Mouse (Mus musculus) inflammation-experienced regulatory T-cells, adult 6 months (primary cell): ENCODE measurements around the gene Frat2. TPM values are rescaled to one million over a fixed set of nuclear protein-coding genes. Genes with fewer than 3 reads are reported as not detected.

Experiments used
- ATAC-seq: one replicate; pipeline ENCODE4 v1.8.0; 2017
- polyA plus RNA-seq, 3 experiments: library from polyadenylated mRNA; unstranded; fragments of 100-300 nt; shearing (Covaris generic); gene quantifications; one replicate each; pipeline ENCODE4 v1.2.1; 2017

The Frat2 gene
- 1 to 10 TPM in 2 of 3 experiments, under 1 TPM in 1; 0.33 to 1.5 (median 1.3) TPM for polyA plus RNA-seq

DNA sequence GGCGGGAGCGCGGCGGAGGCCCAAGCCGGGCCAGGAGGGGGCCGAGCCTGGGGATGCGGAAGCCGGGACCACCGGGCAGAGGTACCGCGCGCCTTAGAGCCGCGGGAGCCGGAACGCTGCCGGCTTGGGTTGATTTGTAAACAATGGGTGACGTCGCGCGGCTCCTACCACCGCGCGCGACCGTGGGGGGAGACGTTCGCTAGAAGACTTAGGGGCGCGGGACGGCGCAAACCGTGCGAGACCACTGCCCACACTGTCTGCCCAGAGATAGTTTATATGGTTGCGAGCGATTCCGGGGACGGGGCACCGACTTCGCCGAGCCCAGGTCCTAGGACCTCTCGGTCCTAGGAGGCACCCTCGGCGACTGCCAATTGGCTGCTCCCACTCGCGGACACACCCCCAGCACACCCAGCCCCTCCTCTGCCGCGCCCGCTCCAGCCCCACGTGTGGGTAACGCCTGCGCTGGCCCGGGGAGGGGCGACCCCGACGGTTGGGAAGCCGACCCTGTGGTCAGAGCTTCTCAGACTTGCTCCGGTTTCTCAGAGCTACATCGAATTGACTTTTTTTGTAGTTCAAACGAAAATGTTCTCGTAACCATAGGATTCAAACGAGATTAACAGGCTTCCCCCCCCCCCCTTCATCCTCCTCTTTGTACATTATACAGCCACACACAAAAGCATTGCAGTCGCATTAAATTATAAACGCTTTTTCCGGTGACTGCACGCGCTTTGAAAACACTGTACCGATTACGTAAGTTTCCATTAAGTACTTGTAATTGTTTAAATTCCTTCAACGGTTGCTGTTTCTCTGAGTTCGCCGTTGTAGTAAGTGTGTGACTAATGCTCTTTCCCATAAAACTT, at the start of gene Frat2:
Frat2 (minus strand) TSS at position 141 of the 860 bp plus-strand sequence.
- peak; percentile 90 for ATAC-seq

DNA sequence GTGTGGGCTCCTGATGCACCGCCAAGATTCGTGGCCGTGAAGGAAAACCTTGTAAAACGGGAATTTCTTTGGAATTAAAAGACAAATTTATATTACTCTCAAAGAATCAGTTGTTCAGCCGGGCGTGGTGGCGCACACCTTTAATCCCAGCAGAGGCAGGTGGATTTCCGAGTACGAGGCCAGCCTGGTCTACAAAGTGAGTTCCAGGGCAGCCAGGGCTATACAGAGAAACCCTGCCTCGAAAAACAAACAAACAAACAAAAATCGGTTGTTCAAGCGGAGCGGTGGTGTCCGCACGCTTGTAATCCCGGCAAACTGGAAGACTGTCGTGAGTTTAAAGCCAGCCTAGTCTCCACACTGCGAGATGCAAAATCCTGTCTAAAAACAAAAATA, 48.4 kb upstream of the Frat2 start:
- peak; percentile 3 for ATAC-seq

DNA sequence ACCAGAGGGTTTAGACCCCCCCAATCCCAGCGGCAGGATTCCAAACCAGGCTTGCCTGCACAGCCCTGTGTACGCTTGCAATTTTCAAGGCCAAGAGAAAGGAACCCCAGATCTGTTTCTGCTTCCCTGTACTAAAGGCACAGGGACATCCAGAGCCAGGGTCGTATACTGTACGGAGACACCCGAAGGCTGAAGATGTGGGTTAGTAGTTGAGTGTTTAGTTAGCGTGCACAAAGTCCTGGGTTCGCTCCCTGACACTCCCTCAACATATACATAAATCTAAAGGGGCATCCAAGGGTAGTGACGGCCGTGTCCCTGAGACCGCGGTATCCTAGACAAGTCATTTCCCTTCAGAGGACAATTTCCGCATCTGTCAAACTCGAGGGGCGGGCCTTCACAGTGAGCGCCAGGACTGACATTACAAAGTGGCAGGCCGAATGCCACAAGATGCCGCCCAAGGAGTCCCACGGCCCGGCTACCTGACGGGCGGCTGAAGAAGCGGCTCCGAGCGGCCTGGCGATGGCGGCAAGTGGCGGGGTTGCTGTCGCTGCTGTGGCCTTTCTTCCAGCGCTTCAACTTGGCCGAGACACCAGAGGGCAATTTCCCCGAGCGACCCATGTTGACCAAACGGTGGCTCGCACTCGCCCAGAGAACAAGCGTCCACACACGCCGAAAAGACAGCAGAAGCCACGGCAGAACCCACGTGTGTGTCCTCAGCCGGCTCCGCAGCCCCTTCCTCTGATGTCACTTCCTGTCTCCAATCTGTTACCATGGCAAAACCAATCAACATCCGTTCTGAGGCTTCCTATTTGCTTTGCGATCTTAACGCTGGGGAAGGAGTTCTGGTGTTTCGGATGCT, 47.8 kb upstream of the Frat2 start, which contains the start of gene Rrp12:
Rrp12 (minus strand) TSS at position 714 of the 859 bp plus-strand sequence.
- ATAC-seq: peak; percentile 98

GRCm38 (mm10) chr19:41894959-41895358, 47.0 kb upstream of the Frat2 start:
- no peak for ATAC-seq

DNA sequence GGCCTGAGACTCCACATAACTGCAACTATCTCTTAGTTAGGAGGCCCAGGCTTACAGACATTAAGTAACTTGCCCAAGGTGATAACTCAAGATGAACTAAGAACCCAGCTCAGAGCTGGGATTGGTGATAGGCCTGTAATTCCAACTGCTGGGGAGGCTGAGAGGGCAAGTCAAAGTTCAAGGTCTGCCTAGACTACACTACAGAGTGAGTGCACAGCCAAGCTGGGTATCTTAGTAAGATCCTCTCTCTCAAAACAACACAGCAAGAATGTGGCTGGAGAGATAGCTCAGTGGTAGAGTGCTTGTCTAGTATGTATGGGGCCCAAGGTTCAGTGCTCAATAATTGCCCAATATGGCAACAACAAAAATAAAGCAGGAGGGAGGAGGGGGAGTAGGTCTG, 40.3 kb upstream of the Frat2 start:
- ATAC-seq: no peak

DNA sequence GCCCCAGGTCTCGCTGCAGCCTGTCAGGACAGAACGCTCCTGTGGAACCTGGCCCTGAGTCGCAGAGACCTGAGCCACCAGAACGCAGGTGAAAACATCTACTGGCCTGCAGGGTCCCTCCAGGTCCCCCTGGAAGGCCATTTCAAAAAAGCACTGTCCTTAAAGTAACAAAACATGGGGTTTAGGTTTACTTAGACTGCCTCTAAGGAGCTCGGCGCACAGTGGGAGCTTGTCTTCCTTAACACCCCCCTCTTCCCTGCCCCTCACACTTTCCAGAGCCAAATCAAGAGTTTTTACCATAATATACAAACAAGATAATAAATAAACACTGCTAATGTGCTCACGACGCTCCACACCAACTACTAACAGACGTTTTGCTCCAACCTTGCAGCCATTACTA, 36.0 kb upstream of the Frat2 start:
- no peak for ATAC-seq

DNA sequence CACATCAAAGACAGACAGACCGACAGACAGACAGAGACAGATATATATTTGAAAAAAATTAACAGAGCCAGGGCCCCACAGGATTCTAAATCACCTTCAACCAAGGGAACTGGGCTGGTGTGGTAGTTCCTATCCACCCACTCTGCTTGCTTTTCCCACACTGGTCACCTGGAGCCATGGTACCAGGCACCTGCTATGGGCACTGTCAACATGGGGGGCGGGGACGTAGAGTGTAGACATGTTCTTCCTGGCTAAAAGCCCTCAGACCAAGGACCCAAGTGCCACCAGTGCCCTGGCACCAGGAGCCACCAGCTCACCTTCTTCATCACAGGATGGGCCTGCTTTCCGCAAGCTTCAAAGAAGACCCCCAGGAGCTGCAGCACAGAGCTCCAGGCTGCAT, 33.9 kb upstream of the Frat2 start:
- ATAC-seq: no peak

GRCm38 (mm10) chr19:41874356-41874755, 26.4 kb upstream of the Frat2 start:
- no peak for ATAC-seq

- ATAC-seq: no peak
Measured at GRCm38 (mm10) chr19:41872285-41872684, 24.4 kb upstream of the Frat2 start.

DNA sequence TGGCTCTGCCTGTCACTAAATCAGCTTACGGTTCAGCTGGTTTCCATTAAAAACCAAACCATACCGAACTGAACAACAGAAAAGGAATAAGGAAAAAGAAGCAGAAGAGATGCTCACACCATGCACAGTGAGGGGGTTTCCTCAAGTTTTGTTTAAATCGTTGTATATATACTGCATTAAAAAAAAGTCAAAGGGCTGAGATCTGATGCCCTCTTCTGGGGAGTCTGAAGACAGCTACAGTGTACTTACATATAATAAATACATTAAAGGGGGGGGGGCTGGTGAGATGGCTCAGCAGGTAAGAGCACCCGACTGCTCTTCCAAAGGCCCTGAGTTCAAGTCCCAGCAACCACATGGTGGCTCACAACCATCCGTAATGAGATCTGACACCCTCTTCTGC, 22.0 kb upstream of the Frat2 start:
- ATAC-seq: peak; percentile 25

DNA sequence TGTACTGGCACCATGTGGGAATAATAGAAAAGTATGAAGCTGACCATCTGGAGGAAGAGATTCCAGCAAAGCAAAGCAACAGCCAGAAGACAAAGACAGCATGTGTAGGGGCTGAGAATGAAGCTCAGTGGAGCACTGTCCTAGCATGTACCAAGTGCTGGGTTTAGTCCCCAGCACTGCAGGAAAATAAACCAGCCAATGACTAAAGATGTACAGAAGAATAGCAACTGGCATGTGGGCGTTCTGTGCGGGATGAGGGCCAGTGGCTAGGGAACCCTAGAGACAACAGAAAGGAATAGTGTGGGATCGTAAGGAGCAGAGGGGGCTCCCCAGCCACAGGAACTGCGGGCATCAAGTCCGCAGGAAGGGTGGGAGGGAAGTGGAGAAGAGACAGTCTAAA, 21.4 kb upstream of the Frat2 start:
- no peak for ATAC-seq

- no peak for ATAC-seq
Measured at GRCm38 (mm10) chr19:41866707-41867106, 18.8 kb upstream of the Frat2 start.

DNA sequence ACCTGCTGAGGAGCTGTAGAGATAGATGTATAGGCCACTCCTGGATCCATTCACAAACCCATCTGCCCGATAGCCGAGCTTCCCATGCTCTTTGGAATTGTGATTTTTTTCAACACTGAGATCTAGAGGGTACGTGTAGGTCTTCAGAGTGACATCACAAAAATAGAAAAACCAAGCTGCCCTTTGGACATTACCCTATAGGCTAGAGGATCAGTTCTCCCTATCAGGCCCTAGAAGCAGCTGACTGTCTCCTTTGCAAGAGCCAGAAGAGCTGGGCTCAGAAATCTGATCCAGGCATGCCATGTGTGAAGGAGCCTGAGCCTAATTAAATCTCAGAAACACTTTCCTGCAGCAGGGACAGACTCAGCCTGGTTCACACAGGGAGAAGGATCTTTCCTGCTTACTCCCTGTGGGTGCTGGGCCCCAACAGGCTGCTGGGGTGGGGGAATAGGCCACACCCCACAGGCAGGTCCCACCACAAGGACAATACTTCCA, 9.9 kb upstream of the Frat2 start:
- ATAC-seq: no peak

DNA sequence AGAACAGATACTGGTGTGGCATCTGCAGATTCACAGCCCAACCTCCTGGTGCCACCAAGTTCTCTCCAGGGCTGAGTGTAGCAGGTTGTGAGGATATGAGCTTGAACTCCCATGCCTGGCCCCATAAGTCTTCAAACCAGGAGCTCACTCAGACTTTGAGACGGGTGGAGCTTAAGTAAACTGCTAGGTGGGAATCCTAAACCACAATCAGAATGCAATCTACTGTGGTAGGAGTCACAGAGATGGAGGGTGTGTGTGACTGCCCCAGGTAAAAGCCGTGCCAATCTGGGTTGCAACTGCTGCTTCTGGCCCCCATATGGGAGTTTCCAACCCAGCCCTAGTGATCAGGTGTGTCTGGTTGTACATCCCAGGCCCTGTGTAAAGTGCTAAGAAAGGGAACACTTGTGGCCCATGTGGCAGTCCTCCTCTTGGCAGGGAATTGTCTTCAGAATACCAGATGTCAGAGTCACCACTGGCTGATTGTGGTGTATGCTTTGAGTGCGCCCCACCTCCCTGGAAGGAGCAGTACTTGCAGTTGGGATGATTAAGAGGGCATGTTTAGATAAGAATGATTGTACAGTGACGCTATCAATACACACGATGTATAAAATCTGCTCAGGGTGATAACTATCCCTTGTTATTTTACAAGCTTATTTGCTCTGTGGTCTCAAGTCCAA, 9.3 kb upstream of the Frat2 start:
- ATAC-seq: no peak

GRCm38 (mm10) chr19:41852423-41852822, 4.5 kb upstream of the Frat2 start:
- ATAC-seq: no peak

DNA sequence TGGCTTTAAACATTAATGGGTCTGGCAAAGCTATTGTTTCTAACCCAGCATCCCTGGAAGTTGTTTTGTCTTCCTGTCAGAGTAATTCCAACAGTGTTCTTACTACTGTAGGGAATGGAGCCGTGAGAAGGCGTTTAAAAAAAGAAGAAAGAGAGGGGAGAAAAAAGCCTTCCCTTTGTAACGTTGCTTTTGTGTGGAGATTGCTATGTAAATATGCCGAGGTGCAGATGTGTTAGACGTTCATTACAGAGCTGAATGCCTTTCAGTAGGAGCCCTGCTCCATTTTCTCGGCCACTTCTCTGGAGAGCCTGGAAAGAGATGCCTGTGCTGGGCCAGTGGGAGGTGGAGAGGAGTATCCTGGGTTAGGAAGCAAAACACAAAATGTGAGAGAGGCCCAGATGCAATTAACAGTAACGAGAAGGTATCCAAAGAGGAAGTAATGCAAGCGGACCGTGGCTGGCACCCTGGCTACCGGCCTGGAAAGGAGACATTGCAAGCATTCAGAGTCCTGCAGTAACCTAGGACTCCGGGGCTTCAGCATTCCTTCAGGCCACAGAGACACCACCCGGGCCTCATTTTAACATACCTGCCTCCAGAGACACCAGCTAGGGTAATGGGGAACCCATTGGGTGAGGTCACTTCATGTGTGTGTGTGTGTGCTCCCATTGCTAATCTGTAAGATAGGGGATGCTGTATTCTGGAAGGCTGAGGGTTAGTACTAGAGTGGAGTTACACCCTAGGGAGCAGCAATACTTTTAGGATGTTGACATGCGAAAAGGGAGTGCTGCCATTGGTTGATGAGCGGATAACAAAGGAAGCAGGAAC, 3.0 kb upstream of the Frat2 start:
- ATAC-seq: no peak

DNA sequence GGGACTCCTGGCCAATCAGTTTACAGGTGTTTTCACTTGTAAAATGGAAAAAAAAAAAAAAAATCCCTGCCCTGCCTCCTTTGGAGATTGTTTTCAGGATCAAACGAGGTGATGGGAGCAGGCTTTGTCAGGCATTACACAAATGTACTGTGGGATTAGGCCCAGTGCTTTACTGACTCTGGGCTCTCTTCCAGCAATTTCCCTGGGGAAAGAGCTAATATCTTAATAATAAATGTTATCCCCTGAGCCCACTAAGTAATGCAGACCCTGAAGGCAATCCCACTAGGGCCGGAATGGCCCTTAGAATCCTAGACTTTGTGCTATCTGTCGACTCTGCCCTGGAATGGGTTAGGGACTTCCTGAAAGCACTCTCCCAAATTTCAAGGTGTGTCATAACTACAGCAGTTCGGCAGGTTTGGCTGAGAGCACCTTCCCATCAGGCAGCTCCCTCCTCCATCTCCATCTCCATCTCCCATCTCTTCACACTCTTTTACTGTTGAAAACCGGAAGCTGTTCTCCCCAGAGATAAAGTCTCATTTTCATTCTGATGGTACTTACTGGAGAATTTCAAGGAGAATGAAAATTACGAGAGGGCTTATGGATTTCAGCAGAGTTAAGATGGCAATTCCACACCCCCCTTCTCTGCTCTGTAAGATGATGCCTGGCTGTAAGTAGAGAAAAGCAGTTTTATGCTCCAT, 2.2 kb upstream of the Frat2 start:
- no peak for ATAC-seq

GRCm38 (mm10) chr19:41847614-41847991, 329 bp downstream of the Frat2 start:
- peak; percentile 46 for ATAC-seq

GRCm38 (mm10) chr19:41847091-41847581, 796 bp downstream of the Frat2 start:
- ATAC-seq: peak; percentile 2

DNA sequence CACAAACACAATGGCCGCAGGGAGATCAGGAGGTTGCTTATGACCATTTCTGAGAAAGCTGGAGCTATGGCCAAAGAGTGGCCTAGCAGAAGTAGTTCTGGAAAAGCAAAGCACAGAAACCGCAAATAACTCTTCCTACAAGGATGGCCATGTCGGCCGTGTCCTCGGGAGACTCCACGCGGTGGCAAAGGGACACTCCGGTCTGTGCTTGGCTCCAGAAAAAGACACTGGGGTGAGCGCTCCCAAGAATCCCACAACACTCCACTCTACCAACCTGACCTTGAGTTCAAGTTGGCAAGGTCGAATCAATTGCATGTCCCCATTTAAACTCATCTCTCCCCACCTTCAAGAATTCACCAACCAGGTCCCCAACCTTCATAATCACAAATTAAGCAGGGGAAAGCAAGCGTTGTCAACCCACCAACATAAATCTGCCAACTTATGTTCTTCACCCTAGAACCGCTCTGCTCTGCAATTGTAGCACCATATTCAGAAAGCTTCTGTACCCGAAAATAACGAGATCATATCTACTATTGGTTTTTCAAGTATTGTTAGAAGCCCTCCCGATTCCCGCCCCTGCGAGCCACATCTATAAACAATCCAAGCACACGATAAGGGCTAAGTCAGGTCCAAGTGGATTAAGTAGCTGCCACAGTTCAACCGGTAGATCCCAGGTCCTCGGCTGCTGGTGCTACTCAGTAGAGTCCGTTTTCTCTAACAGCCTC, 1.4 kb downstream of the Frat2 start:
- no peak for ATAC-seq
